Mouse (Mus musculus) right cerebral cortex, postnatal 36 days (tissue): ENCODE measurements around the gene Tcaim.
"Not testable (repeated sequence)": the region's sequence is repeated elsewhere in the genome, so short reads cannot be mapped to it uniquely, and the experiment has no call there.

ENCODE experiments used
- DNase-seq, 2 experiments: peaks; one replicate each; pipeline ENCODE4 v3.0.0; 2022; ENCODE audit warnings: low spot score in 2 of 2, mixed read lengths in 1 of 2

The Tcaim gene

GRCm38 (mm10) chr9:122854526-122854925 lies 49.2 kb downstream of the Tcaim start:
- DNase-seq, result no peak

DNA sequence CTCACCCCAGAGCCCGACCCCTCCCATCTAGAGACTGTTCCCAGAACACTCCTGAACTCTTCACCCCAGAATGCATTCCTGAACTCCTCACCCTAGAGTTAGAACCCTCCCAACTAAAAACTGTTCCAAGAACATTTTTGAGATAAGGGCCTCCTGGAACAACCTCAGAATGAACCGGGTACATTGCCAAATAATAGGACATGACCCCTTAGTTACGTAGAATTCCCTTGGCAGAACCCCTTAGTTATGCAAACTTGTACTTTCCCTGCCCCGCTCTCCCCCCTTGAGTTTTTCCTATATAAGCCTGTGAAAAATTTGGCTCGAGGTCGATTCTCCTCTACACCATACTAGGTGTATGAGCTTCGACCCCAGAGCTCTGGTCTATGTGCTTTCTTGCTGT lies 49.8 kb downstream of the Tcaim start:
- DNase-seq, result not testable (repeated sequence)

DNA sequence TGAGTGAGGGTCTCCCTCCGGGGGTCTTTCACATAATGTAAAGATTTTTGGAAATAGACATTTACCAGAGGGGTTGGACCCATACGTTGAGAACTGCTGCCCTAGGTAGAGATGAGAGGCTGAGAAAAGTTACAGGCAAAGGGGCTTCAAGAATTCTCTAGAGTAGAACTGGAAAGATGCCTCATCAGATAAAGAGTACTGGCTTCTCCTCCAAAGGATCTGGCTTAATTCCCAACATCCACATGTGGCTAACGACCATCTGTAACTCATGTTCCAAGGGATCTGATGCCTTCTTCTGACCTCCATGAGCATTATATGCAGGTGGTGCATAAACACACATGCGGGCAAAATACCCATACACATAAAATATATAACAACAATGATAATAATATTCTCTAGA lies 50.3 kb downstream of the Tcaim start:
- no peak for DNase-seq

GRCm38 (mm10) chr9:122856716-122857115 lies 51.4 kb downstream of the Tcaim start:
- no peak for DNase-seq

DNA sequence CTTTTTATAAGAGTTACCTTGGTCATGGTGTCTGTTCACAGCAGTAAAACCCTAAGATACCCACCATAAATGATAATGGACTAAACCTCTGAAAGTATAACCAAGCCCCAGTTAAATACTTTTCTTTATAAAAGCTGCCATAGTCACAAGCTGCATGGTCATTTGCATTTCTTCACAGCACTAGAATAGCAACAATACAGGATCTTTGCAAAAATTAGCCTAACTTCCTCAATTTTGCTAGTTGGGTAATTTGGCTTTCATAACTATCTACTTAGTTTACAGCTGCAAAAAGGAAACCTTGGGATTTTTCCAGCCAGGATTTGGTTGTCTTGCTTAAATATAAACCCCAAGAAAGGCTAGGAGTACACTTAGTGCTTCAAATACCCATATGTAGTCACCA lies 55.4 kb downstream of the Tcaim start:
- no peak for DNase-seq

DNA sequence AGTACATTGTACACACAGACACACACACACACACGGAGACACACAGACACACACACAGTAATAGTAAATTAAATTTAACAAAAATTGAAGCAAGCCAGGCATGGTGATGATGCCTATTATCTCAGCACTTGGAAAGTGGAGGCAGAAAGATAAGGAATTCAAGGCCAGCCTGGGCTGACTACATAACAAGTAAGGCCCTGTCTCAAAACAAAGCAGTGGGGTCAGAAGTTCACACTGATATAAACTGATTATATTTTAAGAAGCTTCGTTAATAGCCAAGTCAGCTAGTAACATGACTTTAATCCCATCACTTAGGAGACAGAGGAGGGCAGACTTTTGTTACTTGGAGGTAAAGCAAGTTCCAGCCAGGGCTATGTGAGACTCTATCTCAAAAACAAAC lies 58.4 kb downstream of the Tcaim start:
- DNase-seq, result no peak

GRCm38 (mm10) chr9:122864848-122865247 lies 59.5 kb downstream of the Tcaim start:
- DNase-seq, result no peak

DNA sequence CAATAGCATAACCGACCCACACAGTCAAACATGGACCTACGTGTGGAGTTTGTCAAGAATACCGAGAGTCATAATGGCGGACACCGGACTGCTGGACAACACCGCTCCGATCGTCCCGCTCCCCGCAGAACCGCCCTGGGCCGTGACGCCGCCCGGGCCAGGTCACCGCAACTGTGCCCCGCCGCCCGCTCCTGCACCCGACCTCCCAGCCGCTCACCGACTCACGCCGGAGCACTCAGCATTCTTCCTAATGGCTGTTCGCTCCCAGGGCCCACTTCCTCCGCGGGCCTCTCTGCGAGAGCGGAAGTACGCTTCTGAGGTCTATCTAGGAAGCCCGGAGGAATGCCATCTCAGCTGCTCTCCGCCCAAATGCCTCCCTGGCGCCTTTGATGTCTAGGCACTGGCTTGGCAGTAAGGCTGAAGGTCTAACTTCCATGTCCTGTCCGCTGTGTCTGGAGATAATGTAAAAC lies 60.4 kb downstream of the Tcaim start, which contains the start of gene Zfp445:
Gene Zfp445, minus strand, starts transcription at position 310 of the 470 bp plus-strand sequence.
- DNase-seq, result peak; percentile 64 to 71

DNA sequence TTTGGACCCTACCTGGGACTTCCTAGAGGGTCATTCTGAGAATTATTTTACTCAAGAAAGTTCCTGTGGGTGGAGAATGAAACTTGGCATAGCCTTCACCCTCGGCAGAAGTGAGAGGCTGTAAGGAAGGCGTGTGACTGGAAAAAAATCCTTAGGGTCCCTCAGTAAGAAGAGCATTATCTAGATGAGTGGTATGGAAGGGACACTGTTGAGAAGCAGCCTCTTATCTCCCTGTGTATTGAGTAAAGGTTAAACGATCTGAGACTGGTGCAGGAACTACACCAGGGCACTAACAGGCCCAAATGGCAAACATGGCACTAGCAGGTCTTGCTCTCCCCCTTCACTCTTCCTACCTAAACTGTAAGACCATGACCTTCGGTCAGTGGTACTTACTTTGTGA lies 60.9 kb downstream of the Tcaim start:
- DNase-seq, result no peak

GRCm38 (mm10) chr9:122872595-122872994 lies 67.3 kb downstream of the Tcaim start:
- DNase-seq, result no peak

- DNase-seq, result no peak
These were observed 69.3 kb downstream of the Tcaim start for GRCm38 (mm10) chr9:122874653-122875052.

DNA sequence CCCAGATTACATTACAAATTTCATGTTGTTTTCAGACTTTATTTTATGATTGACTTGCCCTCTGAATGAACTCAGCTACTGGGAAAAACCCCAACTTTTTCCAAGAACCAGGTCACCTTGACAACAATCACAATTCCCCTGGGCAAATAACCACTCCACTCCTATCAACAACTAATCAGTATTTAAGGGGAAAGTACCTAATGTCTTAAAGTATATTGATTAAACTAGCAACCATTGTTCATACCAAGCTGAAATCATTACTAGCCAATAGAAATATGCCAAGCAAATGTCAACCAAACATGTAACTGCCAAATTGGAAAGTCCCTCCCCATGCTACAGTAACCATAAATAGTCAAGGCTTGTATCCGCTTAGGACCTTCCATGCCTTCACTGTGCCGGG lies 69.8 kb downstream of the Tcaim start:
- DNase-seq, result no peak

- no peak for DNase-seq
These were observed 80.0 kb downstream of the Tcaim start, which contains the start of gene Zkscan7 for GRCm38 (mm10) chr9:122885385-122885784. Gene Zkscan7, plus strand, starts transcription at chr9:122885685.
